Mouse (Mus musculus): Measurements from ENCODE around the gene Sema4c. TPM values are rescaled to one million over a fixed set of nuclear protein-coding genes. Genes with fewer than 3 reads are reported as not detected.

Sema4c gene
- total RNA-seq, 1 experiment = 10.0 TPM

GRCm38 (mm10) chr1:36576991-36577675 lies 19.0 kb upstream of the Sema4c start:
- H3K27ac ChIP-seq (ENCODE audit: insufficient read depth, low read depth, low read length, poor library complexity, severe bottlenecking) = 0 out of 2 replicates have a peak overlapping the region, but pooled peaks have one; percentile 10

GRCm38 (mm10) chr1:36575347-36575746 lies 17.2 kb upstream of the Sema4c start:
- no peak for DNase-seq (ENCODE audit: low read depth, low spot score)
- Histone ChIP-seq H3K27ac (ENCODE audit: insufficient read depth, low read depth, low read length, poor library complexity, severe bottlenecking) (no peak overlapping the region), H3K4me1 (ENCODE audit: control insufficient read depth in 2 of 2, insufficient read depth in 2 of 2, low read length in 2 of 2, poor library complexity in 1 of 2) (peaks cover 9 to 45% of the 10 kb centered on the region in 2 experiments), H3K36me3 (ENCODE audit: control insufficient read depth, insufficient read depth, low read length, poor library complexity, severe bottlenecking) (no peaks in the 10 kb centered on the region), H3K9me3 (ENCODE audit: control insufficient read depth, insufficient read depth, low read depth, low read length) (no peaks in the 10 kb centered on the region), H3K9ac (ENCODE audit: insufficient read depth, low read depth, low read length, poor library complexity, severe bottlenecking) (no peak overlapping the region), H3K4me3 (ENCODE audit: insufficient read depth in 1 of 2, low read depth in 1 of 2, low read length in 2 of 2, poor library complexity in 1 of 2, severe bottlenecking in 1 of 2) (no peak overlapping the region)
- in situ Hi-C loops (cut with MboI; ENCODE audit: low sequenced_read_pairs in 2 of 2, unreplicated experiment in 2 of 2) = no loop called here
- TF ChIP-seq MAFK (IDR thresholded peaks at IDR 0.05; ENCODE audit: insufficient read depth, low read depth, low read length) (no peak), ZC3H11A (IDR thresholded peaks at IDR 0.05; ENCODE audit: borderline replicate concordance, low read depth, low read length) (no peak)

More at GRCm38 (mm10) chr1:36576991-36577675, 19.0 kb upstream of the Sema4c start:
- in situ Hi-C loops (cut with MboI; ENCODE audit: low sequenced_read_pairs in 2 of 2, unreplicated experiment in 2 of 2) = no loop called here
- H3K9me3 ChIP-seq (ENCODE audit: control insufficient read depth, insufficient read depth, low read depth, low read length) = no peaks in the 10 kb centered on the region
- TF ChIP-seq HCFC1 (IDR thresholded peaks at IDR 0.05; ENCODE audit: borderline replicate concordance, insufficient read depth, low read length) = no peak
- TF ChIP-seq MAFK (IDR thresholded peaks at IDR 0.05; ENCODE audit: insufficient read depth, low read depth, low read length) = no peak
- no peak for TF ChIP-seq ZC3H11A (IDR thresholded peaks at IDR 0.05; ENCODE audit: borderline replicate concordance, low read depth, low read length)
- no peak for TF ChIP-seq ZNF384 (IDR thresholded peaks at IDR 0.05; ENCODE audit: low read depth, low read length)
- TF ChIP-seq CHD2 (IDR thresholded peaks at IDR 0.05; ENCODE audit: low read depth, low read length) = no peak
- peaks cover 11 to 48% of the 10 kb centered on the region in 2 experiments for H3K4me1 ChIP-seq (ENCODE audit: control insufficient read depth in 2 of 2, insufficient read depth in 2 of 2, low read length in 2 of 2, poor library complexity in 1 of 2)
- H3K4me3 ChIP-seq (ENCODE audit: insufficient read depth in 1 of 2, low read depth in 1 of 2, low read length in 2 of 2, poor library complexity in 1 of 2, severe bottlenecking in 1 of 2) = no peak overlapping the region
- H3K9ac ChIP-seq (ENCODE audit: insufficient read depth, low read depth, low read length, poor library complexity, severe bottlenecking) = no peak overlapping the region
- DNase-seq (ENCODE audit: low read depth, low spot score) = no peak
- H3K36me3 ChIP-seq (ENCODE audit: control insufficient read depth, insufficient read depth, low read length, poor library complexity, severe bottlenecking) = no peaks in the 10 kb centered on the region

- no peak overlapping the region for H3K9ac ChIP-seq (ENCODE audit: insufficient read depth, low read depth, low read length, poor library complexity, severe bottlenecking)
- no peak for DNase-seq (ENCODE audit: low read depth, low spot score)
- TF ChIP-seq MAFK (IDR thresholded peaks at IDR 0.05; ENCODE audit: insufficient read depth, low read depth, low read length) = no peak
- TF ChIP-seq ZNF384 (IDR thresholded peaks at IDR 0.05; ENCODE audit: low read depth, low read length) = no peak
- TF ChIP-seq HCFC1 (IDR thresholded peaks at IDR 0.05; ENCODE audit: borderline replicate concordance, insufficient read depth, low read length) = no peak
- TF ChIP-seq ZC3H11A (IDR thresholded peaks at IDR 0.05; ENCODE audit: borderline replicate concordance, low read depth, low read length) = no peak
- no peak for TF ChIP-seq CHD2 (IDR thresholded peaks at IDR 0.05; ENCODE audit: low read depth, low read length)
Observed at GRCm38 (mm10) chr1:36574196-36574955, 16.2 kb upstream of the Sema4c start.

GRCm38 (mm10) chr1:36573524-36573923 lies 15.4 kb upstream of the Sema4c start:
- TF ChIP-seq ZC3H11A (IDR thresholded peaks at IDR 0.05; ENCODE audit: borderline replicate concordance, low read depth, low read length) (no peak), ZNF384 (IDR thresholded peaks at IDR 0.05; ENCODE audit: low read depth, low read length) (no peak)
- Histone ChIP-seq H3K4me1 (ENCODE audit: control insufficient read depth in 2 of 2, insufficient read depth in 2 of 2, low read length in 2 of 2, poor library complexity in 1 of 2) (peaks cover 9 to 49% of the 10 kb centered on the region in 2 experiments; a peak in 3 of 4 replicates), H3K4me3 (ENCODE audit: insufficient read depth in 1 of 2, low read depth in 1 of 2, low read length in 2 of 2, poor library complexity in 1 of 2, severe bottlenecking in 1 of 2) (no peak overlapping the region), H3K9ac (ENCODE audit: insufficient read depth, low read depth, low read length, poor library complexity, severe bottlenecking) (no peak overlapping the region), H3K36me3 (ENCODE audit: control insufficient read depth, insufficient read depth, low read length, poor library complexity, severe bottlenecking) (no peaks in the 10 kb centered on the region), H3K9me3 (ENCODE audit: control insufficient read depth, insufficient read depth, low read depth, low read length) (no peaks in the 10 kb centered on the region), H3K27ac (ENCODE audit: insufficient read depth, low read depth, low read length, poor library complexity, severe bottlenecking) (no peak overlapping the region)
- in situ Hi-C loops (cut with MboI; ENCODE audit: low sequenced_read_pairs in 2 of 2, unreplicated experiment in 2 of 2) = no loop called here
- DNase-seq (ENCODE audit: low read depth, low spot score) = no peak

More at GRCm38 (mm10) chr1:36574196-36574955, 16.2 kb upstream of the Sema4c start:
- peaks cover 9 to 44% of the 10 kb centered on the region in 2 experiments; a peak in 3 of 4 replicates for H3K4me1 ChIP-seq (ENCODE audit: control insufficient read depth in 2 of 2, insufficient read depth in 2 of 2, low read length in 2 of 2, poor library complexity in 1 of 2)
- no peak overlapping the region for H3K4me3 ChIP-seq (ENCODE audit: insufficient read depth in 1 of 2, low read depth in 1 of 2, low read length in 2 of 2, poor library complexity in 1 of 2, severe bottlenecking in 1 of 2)
- H3K9me3 ChIP-seq (ENCODE audit: control insufficient read depth, insufficient read depth, low read depth, low read length) = no peaks in the 10 kb centered on the region
- in situ Hi-C loops (cut with MboI; ENCODE audit: low sequenced_read_pairs in 2 of 2, unreplicated experiment in 2 of 2) = no loop called here
- no peak overlapping the region for H3K27ac ChIP-seq (ENCODE audit: insufficient read depth, low read depth, low read length, poor library complexity, severe bottlenecking)
- H3K36me3 ChIP-seq (ENCODE audit: control insufficient read depth, insufficient read depth, low read length, poor library complexity, severe bottlenecking) = no peaks in the 10 kb centered on the region
